Mouse (Mus musculus) mouse embryonic stem cell (cell line): Measurements from ENCODE around the gene Kif14.

Experiments
- in situ Hi-C, 2 experiments: fragments of 300-500 bp; cut with MboI; formaldehyde crosslinking; loops; 1 replicate in 1 of 2; 3 replicates in 1 of 2; pipeline ENCODE4 v1.14.3; 2019 to 2020; ENCODE audit warnings: low sequenced_read_pairs in 2 of 2, low pct_unique_long_range_greater_than_20kb in 1 of 2, mixed read lengths in 1 of 2; ENCODE audit not compliant: unreplicated experiment in 1 of 2

Gene Kif14

GRCm38 (mm10) chr1:136466143-136466811 lies at the start of gene Kif14:
TSS of gene Kif14 (plus strand) at chr1:136466343.
- in situ Hi-C loops, result no loop called here

GRCm38 (mm10) chr1:136418393-136418792 lies 47.8 kb upstream of the Kif14 start:
- in situ Hi-C loops, result no loop called here

GRCm38 (mm10) chr1:136427166-136427969 lies 38.8 kb upstream of the Kif14 start:
- in situ Hi-C loops, result no loop called here

GRCm38 (mm10) chr1:136428981-136429380 lies 37.2 kb upstream of the Kif14 start:
- in situ Hi-C loops, result no loop called here

GRCm38 (mm10) chr1:136430126-136430818 lies 35.9 kb upstream of the Kif14 start:
- in situ Hi-C loops, result no loop called here

GRCm38 (mm10) chr1:136440741-136441140 lies 25.4 kb upstream of the Kif14 start:
- in situ Hi-C loops, result no loop called here

GRCm38 (mm10) chr1:136442809-136443208 lies 23.3 kb upstream of the Kif14 start:
- in situ Hi-C loops, result no loop called here

- in situ Hi-C loops, result no loop called here
Measured at GRCm38 (mm10) chr1:136444555-136445255, 21.4 kb upstream of the Kif14 start.

- in situ Hi-C loops, result no loop called here
Measured at GRCm38 (mm10) chr1:136446933-136447332, 19.2 kb upstream of the Kif14 start.

GRCm38 (mm10) chr1:136447338-136447737 lies 18.8 kb upstream of the Kif14 start:
- in situ Hi-C loops, result no loop called here

GRCm38 (mm10) chr1:136449541-136449940 lies 16.6 kb upstream of the Kif14 start:
- in situ Hi-C loops, result no loop called here

- in situ Hi-C loops, result no loop called here
Measured at GRCm38 (mm10) chr1:136450206-136450605, 15.9 kb upstream of the Kif14 start.

- in situ Hi-C loops, result no loop called here
Measured at GRCm38 (mm10) chr1:136452421-136452820, 13.7 kb upstream of the Kif14 start.

GRCm38 (mm10) chr1:136455756-136456585 lies 10.2 kb upstream of the Kif14 start:
- in situ Hi-C loops, result no loop called here

GRCm38 (mm10) chr1:136456741-136457140 lies 9.4 kb upstream of the Kif14 start:
- in situ Hi-C loops, result no loop called here

- in situ Hi-C loops, result no loop called here
Measured at GRCm38 (mm10) chr1:136457403-136457802, 8.7 kb upstream of the Kif14 start.

GRCm38 (mm10) chr1:136458691-136459245 lies 7.4 kb upstream of the Kif14 start:
- in situ Hi-C loops, result no loop called here

GRCm38 (mm10) chr1:136462443-136462842 lies 3.7 kb upstream of the Kif14 start:
- in situ Hi-C loops, result no loop called here
